Mouse (Mus musculus): ENCODE data around the gene Crtac1. TPM values are rescaled to one million over a fixed set of nuclear protein-coding genes. Genes with fewer than 3 reads are reported as not detected.
A peak's percentile ranks its signal among the peaks of the same experiment; 100 is the strongest.

Crtac1 gene
- 72.0 and 78.4 TPM in 2 replicates for polyA plus RNA-seq (2014; fragmentation: Nextera tagmentation; extraction: Ambion mirVana)

GRCm38 (mm10) chr19:42431485-42432190, at the start of gene Crtac1:
Crtac1 (minus strand) TSS chr19:42431783.
- Histone ChIP-seq H3K9me3 (ENCODE audit: control insufficient read depth, low read length) (no peaks in the 10 kb centered on the region), H3K9ac (replicated peaks; ENCODE audit: low read depth, low read length) (peak within 1 kb of the TSS; percentile 89), H3K36me3 (ENCODE audit: control insufficient read depth, insufficient read depth, low read length) (no peaks in the 10 kb centered on the region), H3K4me2 (ENCODE audit: low read depth, low read length) (peak within 1 kb of the TSS; percentile 57), H3K27me3 (ENCODE audit: control insufficient read depth, insufficient read depth, low read length) (no peaks in the 10 kb centered on the region; the same call in 1 of the 2 replicates), H3K27ac (ENCODE audit: low read depth, low read length) (peak within 1 kb of the TSS; percentile 93), H3K4me1 (ENCODE audit: control insufficient read depth, insufficient read depth, low read length) (0 out of 2 replicates have a peak, but pooled peaks cover 4% of the 10 kb centered on the region), H3K4me3 (ENCODE audit: low read depth, low read length) (peak within 1 kb of the TSS; percentile 60)
- ATAC-seq (ENCODE audit: low read depth): peak; percentile 95
- 0% methylated on average over 48 of the region's 88 CpGs for WGBS

- H3K9ac ChIP-seq (replicated peaks; ENCODE audit: low read depth, low read length): no peak overlapping the region
- no peak overlapping the region for H3K4me2 ChIP-seq (ENCODE audit: low read depth, low read length)
- H3K9me3 ChIP-seq (ENCODE audit: control insufficient read depth, low read length): no peaks in the 10 kb centered on the region
- no peaks in the 10 kb centered on the region for H3K36me3 ChIP-seq (ENCODE audit: control insufficient read depth, insufficient read depth, low read length)
- H3K4me3 ChIP-seq (ENCODE audit: low read depth, low read length): no peak overlapping the region
- no peak overlapping the region for H3K27ac ChIP-seq (ENCODE audit: low read depth, low read length)
- 48% methylated on average over 12 of the region's 12 CpGs for WGBS
- peak; percentile 11; the same call in 1 of the 2 replicates for ATAC-seq (ENCODE audit: low read depth)
- H3K4me1 ChIP-seq (ENCODE audit: control insufficient read depth, insufficient read depth, low read length): 0 out of 2 replicates have a peak, but pooled peaks cover 2% of the 10 kb centered on the region
- no peaks in the 10 kb centered on the region for H3K27me3 ChIP-seq (ENCODE audit: control insufficient read depth, insufficient read depth, low read length)
Observed at GRCm38 (mm10) chr19:42478303-42478702, 46.7 kb upstream of the Crtac1 start.

- H3K36me3 ChIP-seq (ENCODE audit: control insufficient read depth, insufficient read depth, low read length): no peaks in the 10 kb centered on the region
- H3K27ac ChIP-seq (ENCODE audit: low read depth, low read length): no peak overlapping the region
- H3K27me3 ChIP-seq (ENCODE audit: control insufficient read depth, insufficient read depth, low read length): no peaks in the 10 kb centered on the region
- no peaks in the 10 kb centered on the region for H3K9me3 ChIP-seq (ENCODE audit: control insufficient read depth, low read length)
- H3K4me2 ChIP-seq (ENCODE audit: low read depth, low read length): no peak overlapping the region
- WGBS: 77% methylated on average over 5 of the region's 5 CpGs
- no peak for ATAC-seq (ENCODE audit: low read depth)
- no peak overlapping the region for H3K4me3 ChIP-seq (ENCODE audit: low read depth, low read length)
- H3K9ac ChIP-seq (replicated peaks; ENCODE audit: low read depth, low read length): no peak overlapping the region
- 0 out of 2 replicates have a peak, but pooled peaks cover 2% of the 10 kb centered on the region for H3K4me1 ChIP-seq (ENCODE audit: control insufficient read depth, insufficient read depth, low read length)
Observed at GRCm38 (mm10) chr19:42477769-42478168, 46.2 kb upstream of the Crtac1 start.

GRCm38 (mm10) chr19:42472831-42473230, 41.2 kb upstream of the Crtac1 start:
- no peak overlapping the region for H3K27ac ChIP-seq (ENCODE audit: low read depth, low read length)
- no peaks in the 10 kb centered on the region for H3K4me1 ChIP-seq (ENCODE audit: control insufficient read depth, insufficient read depth, low read length)
- no peak for ATAC-seq (ENCODE audit: low read depth)
- no peaks in the 10 kb centered on the region for H3K9me3 ChIP-seq (ENCODE audit: control insufficient read depth, low read length)
- WGBS: 34% methylated on average over 11 of the region's 11 CpGs
- H3K4me2 ChIP-seq (ENCODE audit: low read depth, low read length): no peak overlapping the region
- no peaks in the 10 kb centered on the region for H3K27me3 ChIP-seq (ENCODE audit: control insufficient read depth, insufficient read depth, low read length)
- H3K36me3 ChIP-seq (ENCODE audit: control insufficient read depth, insufficient read depth, low read length): no peaks in the 10 kb centered on the region
- no peak overlapping the region for H3K4me3 ChIP-seq (ENCODE audit: low read depth, low read length)
- no peak overlapping the region for H3K9ac ChIP-seq (replicated peaks; ENCODE audit: low read depth, low read length)

GRCm38 (mm10) chr19:42471571-42471970, 40.0 kb upstream of the Crtac1 start:
- H3K4me3 ChIP-seq (ENCODE audit: low read depth, low read length): no peak overlapping the region
- no peak overlapping the region for H3K27ac ChIP-seq (ENCODE audit: low read depth, low read length)
- H3K4me2 ChIP-seq (ENCODE audit: low read depth, low read length): no peak overlapping the region
- H3K9ac ChIP-seq (replicated peaks; ENCODE audit: low read depth, low read length): no peak overlapping the region
- 40% methylated on average over 4 of the region's 4 CpGs for WGBS
- no peak for ATAC-seq (ENCODE audit: low read depth)
- no peaks in the 10 kb centered on the region for H3K4me1 ChIP-seq (ENCODE audit: control insufficient read depth, insufficient read depth, low read length)
- no peaks in the 10 kb centered on the region for H3K36me3 ChIP-seq (ENCODE audit: control insufficient read depth, insufficient read depth, low read length)
- H3K9me3 ChIP-seq (ENCODE audit: control insufficient read depth, low read length): no peaks in the 10 kb centered on the region
- H3K27me3 ChIP-seq (ENCODE audit: control insufficient read depth, insufficient read depth, low read length): no peaks in the 10 kb centered on the region

- H3K4me2 ChIP-seq (ENCODE audit: low read depth, low read length): no peak overlapping the region
- no peak overlapping the region for H3K4me3 ChIP-seq (ENCODE audit: low read depth, low read length)
- 45% methylated on average over 6 of the region's 6 CpGs for WGBS
Observed at GRCm38 (mm10) chr19:42461851-42462250, 30.3 kb upstream of the Crtac1 start.

GRCm38 (mm10) chr19:42461353-42461752, 29.8 kb upstream of the Crtac1 start:
- no peak overlapping the region for H3K9ac ChIP-seq (replicated peaks; ENCODE audit: low read depth, low read length)
- H3K4me3 ChIP-seq (ENCODE audit: low read depth, low read length): no peak overlapping the region
- no peaks in the 10 kb centered on the region for H3K4me1 ChIP-seq (ENCODE audit: control insufficient read depth, insufficient read depth, low read length)
- no peak; the same call in 1 of the 2 replicates for ATAC-seq (ENCODE audit: low read depth)
- no peak overlapping the region for H3K4me2 ChIP-seq (ENCODE audit: low read depth, low read length)
- H3K27me3 ChIP-seq (ENCODE audit: control insufficient read depth, insufficient read depth, low read length): no peaks in the 10 kb centered on the region
- H3K9me3 ChIP-seq (ENCODE audit: control insufficient read depth, low read length): no peaks in the 10 kb centered on the region
- no peaks in the 10 kb centered on the region for H3K36me3 ChIP-seq (ENCODE audit: control insufficient read depth, insufficient read depth, low read length)
- WGBS: 39% methylated on average over 9 of the region's 9 CpGs
- no peak overlapping the region for H3K27ac ChIP-seq (ENCODE audit: low read depth, low read length)

More at GRCm38 (mm10) chr19:42461851-42462250, 30.3 kb upstream of the Crtac1 start:
- Histone ChIP-seq H3K27ac (ENCODE audit: low read depth, low read length) (no peak overlapping the region), H3K4me1 (ENCODE audit: control insufficient read depth, insufficient read depth, low read length) (no peaks in the 10 kb centered on the region), H3K9ac (replicated peaks; ENCODE audit: low read depth, low read length) (no peak overlapping the region), H3K36me3 (ENCODE audit: control insufficient read depth, insufficient read depth, low read length) (no peaks in the 10 kb centered on the region), H3K27me3 (ENCODE audit: control insufficient read depth, insufficient read depth, low read length) (no peaks in the 10 kb centered on the region), H3K9me3 (ENCODE audit: control insufficient read depth, low read length) (no peaks in the 10 kb centered on the region)
- ATAC-seq (ENCODE audit: low read depth): no peak; the same call in 1 of the 2 replicates

GRCm38 (mm10) chr19:42459512-42459911, 27.9 kb upstream of the Crtac1 start:
- Histone ChIP-seq H3K4me3 (ENCODE audit: low read depth, low read length) (no peak overlapping the region), H3K27ac (ENCODE audit: low read depth, low read length) (no peak overlapping the region), H3K36me3 (ENCODE audit: control insufficient read depth, insufficient read depth, low read length) (no peaks in the 10 kb centered on the region), H3K4me1 (ENCODE audit: control insufficient read depth, insufficient read depth, low read length) (no peaks in the 10 kb centered on the region), H3K4me2 (ENCODE audit: low read depth, low read length) (no peak overlapping the region), H3K9ac (replicated peaks; ENCODE audit: low read depth, low read length) (no peak overlapping the region), H3K27me3 (ENCODE audit: control insufficient read depth, insufficient read depth, low read length) (no peaks in the 10 kb centered on the region), H3K9me3 (ENCODE audit: control insufficient read depth, low read length) (no peaks in the 10 kb centered on the region)
- WGBS: 92% methylated on average over 8 of the region's 8 CpGs
- no peak for ATAC-seq (ENCODE audit: low read depth)

- no peak overlapping the region for H3K4me3 ChIP-seq (ENCODE audit: low read depth, low read length)
- no peaks in the 10 kb centered on the region for H3K27me3 ChIP-seq (ENCODE audit: control insufficient read depth, insufficient read depth, low read length)
- H3K4me2 ChIP-seq (ENCODE audit: low read depth, low read length): no peak overlapping the region
- H3K27ac ChIP-seq (ENCODE audit: low read depth, low read length): no peak overlapping the region
- H3K36me3 ChIP-seq (ENCODE audit: control insufficient read depth, insufficient read depth, low read length): no peaks in the 10 kb centered on the region
- no peak overlapping the region for H3K9ac ChIP-seq (replicated peaks; ENCODE audit: low read depth, low read length)
- no peaks in the 10 kb centered on the region for H3K4me1 ChIP-seq (ENCODE audit: control insufficient read depth, insufficient read depth, low read length)
- WGBS: 57% methylated on average over 6 of the region's 6 CpGs
- H3K9me3 ChIP-seq (ENCODE audit: control insufficient read depth, low read length): no peaks in the 10 kb centered on the region
- no peak for ATAC-seq (ENCODE audit: low read depth)
Observed at GRCm38 (mm10) chr19:42454481-42455236, 23.1 kb upstream of the Crtac1 start.

Data from neural tube, embryonic 14.5 days (tissue).